Comparison of ENCODE assay signal across 26 mouse cellular contexts in the genomic region with DNA sequence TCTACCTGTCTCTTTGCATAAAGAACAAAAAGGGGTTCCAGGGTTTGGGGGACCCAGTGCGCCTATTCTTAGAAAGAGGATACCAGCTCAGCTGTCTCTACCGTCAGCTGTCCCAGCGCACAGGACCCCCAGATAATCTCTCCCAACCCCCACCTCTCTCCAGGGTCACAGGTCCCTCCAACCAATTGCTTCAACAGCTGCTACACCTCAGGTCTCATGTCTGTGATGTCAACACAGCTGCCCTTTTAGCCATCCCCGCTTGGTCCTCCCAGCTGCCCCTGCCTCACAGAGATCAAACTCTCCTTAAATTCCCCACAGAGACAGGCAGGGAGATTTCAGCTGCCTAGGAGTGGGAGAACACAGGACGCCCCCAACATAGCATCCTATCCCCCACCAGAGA. TPM values are rescaled to one million over a fixed set of nuclear protein-coding genes. Genes with fewer than 3 reads are reported as not detected.
"Had no signal": no experiment of that assay in that cellular context is flagged by ENCODE, and none has a peak within 500 bp of the region (broad histone marks: within the 10 kb centered on the region; RNA-seq: fewer than 3 reads in every experiment).

No protein-coding gene starts in this region.

- H3K36me3 ChIP-seq: liver, embryonic 15.5 days had no signal

- DNase-seq: kidney, adult 11 months; kidney, adult 8-10 months; kidney, postnatal 10 days; kidney, postnatal 36 days; layer of hippocampus, postnatal 36 days; liver; retina, postnatal 1 day; right cerebral cortex, postnatal 25 days; spleen, adult 18-20 months; thymus, adult 18-20 months; thymus, postnatal 36 days had no signal

- H3K9ac ChIP-seq: intestine, embryonic 15.5 days; kidney, embryonic 15.5 days; limb, embryonic 12.5 days; liver, embryonic 12.5 days; liver, embryonic 15.5 days; lung, embryonic 15.5 days; midbrain, embryonic 12.5 days; neural tube, embryonic 13.5 days had no signal

- H3K27ac ChIP-seq: intestine, embryonic 15.5 days; kidney, embryonic 15.5 days; left cerebral cortex, adult 2 months; limb, embryonic 12.5 days; liver, embryonic 12.5 days; liver, embryonic 15.5 days; lung, embryonic 15.5 days; midbrain, embryonic 12.5 days; neural tube, embryonic 13.5 days had no signal

- ATAC-seq: intestine, embryonic 15.5 days; liver, embryonic 12.5 days; midbrain, embryonic 16.5 days had no signal

- H3K4me1 ChIP-seq: lung, embryonic 15.5 days had no signal

- H3K4me2 ChIP-seq: intestine, embryonic 15.5 days; kidney, embryonic 15.5 days; limb, embryonic 12.5 days; liver, embryonic 12.5 days; liver, embryonic 15.5 days; lung, embryonic 15.5 days; midbrain, embryonic 12.5 days; neural tube, embryonic 13.5 days had no signal

- H3K4me3 ChIP-seq: intestine, embryonic 15.5 days; kidney, embryonic 15.5 days; left cerebral cortex, adult 2 months; limb, embryonic 12.5 days; liver, embryonic 12.5 days; liver, embryonic 15.5 days; lung, embryonic 15.5 days; midbrain, embryonic 12.5 days; myocyte; neural tube, embryonic 13.5 days had no signal

- H3K9me3 ChIP-seq: intestine, embryonic 15.5 days; kidney, embryonic 15.5 days; limb, embryonic 12.5 days; liver, embryonic 12.5 days; liver, embryonic 15.5 days; lung, embryonic 15.5 days; midbrain, embryonic 12.5 days; neural tube, embryonic 13.5 days had no signal

- H3K27me3 ChIP-seq: intestine, embryonic 15.5 days; kidney, embryonic 15.5 days; limb, embryonic 12.5 days; liver, embryonic 12.5 days; liver, embryonic 15.5 days; lung, embryonic 15.5 days; midbrain, embryonic 12.5 days; neural tube, embryonic 13.5 days had no signal

RNA-seq across cellular contexts. Expression of gene Syna, which starts 36.2 kb away (rescaled TPM):
- total RNA-seq: megakaryocyte progenitor cell, adult 5-6 weeks; megakaryocyte-erythroid progenitor cell, adult 5-6 weeks; monocyte, adult 5-6 weeks; neutrophil, adult 5-6 weeks had no signal
- polyA plus RNA-seq: limb, embryonic 12.5 days; liver, embryonic 12.5 days; liver, embryonic 15.5 days had no signal
